Mouse (Mus musculus): Measurements from ENCODE around the gene Scimp.
"Not testable (repeated sequence)": the region's sequence is repeated elsewhere in the genome, so short reads cannot be mapped to it uniquely, and the experiment has no call there.

Gene Scimp

DNA sequence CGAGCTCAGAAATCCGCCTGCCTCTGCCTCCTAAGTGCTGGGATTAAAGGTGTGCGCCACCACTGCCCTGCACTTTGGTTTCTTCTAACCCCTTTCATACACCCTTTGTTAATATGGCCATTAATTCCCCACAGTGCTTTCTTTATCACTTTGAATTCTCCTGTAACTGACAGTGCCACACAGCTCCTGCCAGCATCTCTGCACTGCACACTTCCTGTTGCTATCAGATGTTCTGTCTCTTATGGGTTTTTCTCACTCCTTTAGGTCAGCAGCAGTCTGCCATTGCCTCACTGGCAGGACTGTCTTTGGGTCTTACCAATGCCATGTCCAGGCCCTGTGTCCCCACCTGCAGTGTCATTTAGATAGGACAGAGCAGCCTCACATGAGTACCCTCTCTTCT is 41.6 kb downstream of the Scimp start:
- DNase-seq (ENCODE audit: low spot score in 2 of 2) = no peak

GRCm38 (mm10) chr11:70765776-70766445 is 46.5 kb downstream of the Scimp start:
- no peak for DNase-seq (ENCODE audit: low spot score in 2 of 2)

DNA sequence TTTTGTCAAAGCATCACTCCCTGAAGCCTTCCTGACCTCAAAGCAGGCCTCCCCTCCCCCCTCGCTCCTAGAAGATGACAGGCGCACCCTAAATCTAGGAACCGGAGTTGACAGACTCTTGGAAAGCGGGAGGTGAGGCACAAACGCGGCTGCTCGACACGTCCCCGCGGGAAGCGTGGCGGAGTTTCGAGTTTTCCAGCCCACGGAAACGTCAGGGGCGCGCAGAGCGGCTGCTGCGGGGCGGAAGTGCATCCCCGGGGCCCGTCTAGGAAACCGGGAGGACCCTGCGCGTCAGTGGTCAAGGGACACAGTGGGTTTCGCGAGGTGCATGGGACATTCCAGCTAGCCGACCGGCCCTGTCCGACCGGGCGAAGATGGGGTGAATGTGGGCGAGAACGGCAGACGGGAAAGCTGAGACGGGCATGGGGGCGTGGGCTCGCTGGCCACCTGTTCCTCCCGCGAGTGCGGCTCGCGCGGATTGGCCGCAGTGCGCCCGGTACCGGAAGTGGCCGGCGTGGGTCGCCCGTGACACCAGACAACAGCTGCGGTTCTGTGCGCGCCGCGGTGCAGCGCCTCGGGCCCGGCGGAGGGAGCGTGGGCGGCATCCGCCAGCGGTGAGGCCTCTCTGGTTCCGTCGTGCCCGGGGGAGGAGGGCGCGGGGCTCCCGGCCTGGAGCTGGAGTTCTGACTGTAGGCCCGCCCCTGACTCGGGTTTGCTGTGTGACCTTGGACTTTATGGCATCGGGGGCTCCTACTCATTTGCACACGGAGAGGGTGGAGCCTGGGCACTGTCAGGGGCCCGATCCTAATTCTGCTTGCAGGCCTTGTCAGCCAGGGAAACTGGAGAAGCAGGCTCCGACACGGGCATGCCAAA is 48.2 kb downstream of the Scimp start, which contains the start of gene Zfp3:
Zfp3 (plus strand) TSS at position 274 of the 873 bp plus-strand sequence.
- peak; percentile 61 to 74 for DNase-seq (ENCODE audit: low spot score in 2 of 2)

- DNase-seq (ENCODE audit: low spot score in 2 of 2) = no peak
Measured at GRCm38 (mm10) chr11:70763582-70763935, 48.8 kb downstream of the Scimp start.

GRCm38 (mm10) chr11:70762641-70763040 is 49.7 kb downstream of the Scimp start:
- DNase-seq (ENCODE audit: low spot score in 2 of 2) = no peak

DNA sequence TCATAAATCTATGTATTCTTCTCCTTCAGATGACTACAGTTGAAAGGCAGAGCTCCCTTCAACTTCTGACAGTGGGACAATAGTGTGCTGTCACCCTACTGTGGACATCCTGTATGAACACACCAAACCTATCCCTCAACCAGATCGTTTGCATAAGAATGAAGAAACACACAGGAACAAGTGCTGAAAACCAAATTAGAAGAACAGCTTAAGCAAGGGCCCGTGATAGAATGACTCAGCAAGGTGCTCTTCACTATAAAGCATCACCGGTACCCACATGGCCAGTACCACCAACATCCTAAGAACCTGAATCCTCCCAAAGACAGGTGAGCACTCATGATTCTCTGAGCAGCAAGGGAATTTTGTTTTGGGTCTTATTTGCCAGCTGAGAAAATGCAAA is 51.9 kb downstream of the Scimp start:
- not testable (repeated sequence) for DNase-seq (ENCODE audit: low spot score in 2 of 2)

- peak; percentile 63 to 80 for DNase-seq (ENCODE audit: low spot score in 2 of 2)
Measured at GRCm38 (mm10) chr11:70755645-70756044, 56.7 kb downstream of the Scimp start.

DNA sequence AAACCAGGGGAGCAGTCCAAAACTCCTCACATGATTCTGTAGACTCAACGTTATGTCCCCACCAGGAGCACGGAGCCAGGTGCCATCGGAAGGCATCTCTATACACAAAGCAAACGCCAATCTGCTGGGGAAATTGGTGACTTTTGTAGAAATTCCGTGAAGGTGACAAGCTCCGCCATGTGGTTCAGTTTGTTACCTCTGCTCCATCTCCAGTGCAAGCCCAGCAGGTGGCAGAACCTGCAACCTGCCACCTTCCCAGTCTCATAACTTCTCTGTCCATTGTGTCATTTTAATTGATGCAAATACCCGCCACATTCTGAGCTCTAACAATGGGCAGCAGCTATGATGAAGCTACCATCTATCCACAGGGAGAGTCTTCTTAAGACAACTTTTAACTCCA is 57.4 kb downstream of the Scimp start:
- no peak for DNase-seq (ENCODE audit: low spot score in 2 of 2)

GRCm38 (mm10) chr11:70754476-70754875 is 57.9 kb downstream of the Scimp start:
- DNase-seq (ENCODE audit: low spot score in 2 of 2) = no peak

DNA sequence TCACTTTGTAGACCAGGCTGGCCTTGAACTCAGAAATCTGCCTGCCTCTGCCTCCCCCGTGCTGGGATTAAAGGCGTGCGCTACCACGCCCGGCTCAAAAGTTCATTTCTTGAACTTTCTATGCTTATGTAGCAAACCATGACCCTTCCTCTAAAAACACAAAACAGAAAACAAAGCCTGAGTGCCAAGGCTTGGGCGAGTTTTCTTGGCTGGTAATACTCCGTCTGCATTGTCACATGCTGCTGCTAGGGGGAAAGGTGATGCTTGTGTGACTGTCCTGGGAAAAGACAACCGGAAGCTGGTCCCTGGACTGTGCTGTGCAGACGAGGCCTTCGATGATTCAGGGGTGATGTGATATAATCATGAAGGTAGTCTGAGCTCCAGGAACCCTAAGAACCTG is 59.2 kb downstream of the Scimp start:
- DNase-seq (ENCODE audit: low spot score in 2 of 2) = no peak

- no peak for DNase-seq (ENCODE audit: low spot score in 2 of 2)
Measured at GRCm38 (mm10) chr11:70752337-70753017, 59.9 kb downstream of the Scimp start.

- DNase-seq (ENCODE audit: low spot score in 2 of 2) = no peak
Measured at GRCm38 (mm10) chr11:70747876-70748545, 64.4 kb downstream of the Scimp start.

DNA sequence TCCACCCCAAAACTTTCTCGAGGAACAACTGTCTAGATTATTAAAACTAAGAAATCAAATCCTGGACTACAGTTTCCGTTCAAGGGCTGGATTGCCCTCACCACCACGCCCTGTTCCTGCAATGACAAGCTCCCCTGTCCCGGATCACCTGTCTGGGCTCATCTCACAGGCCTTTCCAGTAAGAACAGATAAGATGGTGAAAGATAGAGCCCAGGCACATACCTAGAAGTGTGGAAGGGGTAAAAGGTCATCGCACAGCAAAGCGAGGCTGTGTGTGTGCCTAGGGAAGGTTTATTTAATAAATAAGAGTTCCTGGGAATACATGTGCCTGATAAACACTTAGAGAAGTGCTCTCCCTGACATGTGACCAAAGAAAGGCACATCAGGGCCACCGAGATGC is 66.8 kb downstream of the Scimp start:
- DNase-seq (ENCODE audit: low spot score in 2 of 2) = no peak

DNA sequence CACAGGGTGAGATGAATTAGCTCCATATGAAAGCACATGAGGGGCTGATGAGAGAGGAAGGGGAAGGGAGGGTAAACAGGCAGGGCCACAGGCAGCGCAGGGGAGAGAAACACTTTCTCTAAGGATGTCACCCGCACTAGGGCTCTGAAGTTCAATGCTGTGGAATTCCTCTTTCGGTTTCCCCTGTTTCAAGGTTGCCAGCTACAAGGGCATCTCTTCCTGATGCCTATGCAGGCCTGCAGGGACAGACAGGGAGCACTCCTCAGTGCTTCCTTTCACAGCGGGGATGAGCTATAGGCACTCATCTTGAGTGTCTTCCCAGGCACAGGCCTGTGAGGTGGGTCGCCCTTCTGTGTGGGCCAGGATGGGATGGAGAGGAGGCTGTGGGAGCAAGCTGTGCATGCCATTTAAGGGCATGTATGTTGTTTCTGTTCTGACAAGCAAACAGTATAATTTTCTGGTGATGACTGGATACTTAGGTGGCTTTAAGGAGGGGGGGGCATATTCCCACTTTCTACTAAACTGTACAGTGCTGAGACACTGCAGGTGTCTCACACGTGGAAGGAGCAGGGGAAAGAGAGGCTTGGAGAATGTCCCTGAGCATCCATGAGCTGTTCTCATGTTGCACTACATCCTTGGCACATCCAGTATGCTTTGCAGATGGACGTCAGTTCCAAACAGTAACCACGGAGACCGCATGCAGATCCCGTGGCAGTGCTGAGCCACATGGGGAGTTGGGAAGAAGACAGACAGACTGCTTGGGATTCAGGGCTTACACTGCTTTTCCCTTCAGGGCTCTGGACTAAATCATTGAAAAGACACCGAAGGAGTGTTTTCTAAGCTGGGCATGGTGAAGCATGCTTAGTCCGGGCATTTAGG is 69.6 kb downstream of the Scimp start:
- DNase-seq (ENCODE audit: low spot score in 2 of 2) = no peak

GRCm38 (mm10) chr11:70742117-70742516 is 70.3 kb downstream of the Scimp start:
- no peak for DNase-seq (ENCODE audit: low spot score in 2 of 2)

GRCm38 (mm10) chr11:70741603-70742002 is 70.8 kb downstream of the Scimp start:
- DNase-seq (ENCODE audit: low spot score in 2 of 2) = no peak

All from spleen, postnatal 14 days (tissue).